Mouse (Mus musculus) neural tube, embryonic 11.5 days (tissue): Measurements from ENCODE around the gene Hnrnph3. TPM values are rescaled to one million over a fixed set of nuclear protein-coding genes. Genes with fewer than 3 reads are reported as not detected.

Source experiments
- ATAC-seq: fragments of 200-750 bp; cut with Nextera tagmentation; 2 replicates; pipeline ENCODE4 v1.8.0; 2017; ENCODE audit warnings: moderate number of reproducible peaks, mild to moderate bottlenecking, moderate TSS enrichment, moderate library complexity; ENCODE audit not compliant: insufficient read depth, low FRiP score, low TSS enrichment
- DNase-seq: peaks from one replicate; pipeline ENCODE4 v3.0.0-alpha.2; 2015; ENCODE audit warnings: low spot score
- H3K27ac ChIP-seq: fragments of 300-500 bp; sonication (generic); 2 replicates; pipeline ENCODE4 v1.5.1; 2014; ENCODE audit warnings: low read depth, mild to moderate bottlenecking, low read length
- H3K27me3 ChIP-seq: fragments of 300-500 bp; sonication (generic); 2 replicates; pipeline ENCODE4 v1.6.1; 2014; ENCODE audit warnings: mild to moderate bottlenecking, low read length, mixed read lengths; ENCODE audit not compliant: control insufficient read depth, insufficient read depth
- H3K36me3 ChIP-seq: fragments of 300-500 bp; sonication (generic); 2 replicates; pipeline ENCODE4 v1.6.1; 2014; ENCODE audit warnings: mild to moderate bottlenecking, low read length, moderate library complexity, mixed read lengths; ENCODE audit not compliant: control insufficient read depth, insufficient read depth
- H3K4me1 ChIP-seq: fragments of 300-500 bp; sonication (generic); 2 replicates; pipeline ENCODE4 v1.6.1; 2014; ENCODE audit warnings: low read length, mixed read lengths; ENCODE audit not compliant: control insufficient read depth, insufficient read depth
- H3K4me2 ChIP-seq: fragments of 300-500 bp; sonication (generic); 2 replicates; pipeline ENCODE4 v1.6.1; 2014; ENCODE audit warnings: low read depth, mild to moderate bottlenecking, moderate library complexity
- H3K4me3 ChIP-seq: fragments of 300-500 bp; sonication (generic); 2 replicates; pipeline ENCODE4 v1.5.1; 2014; ENCODE audit warnings: low read depth, low read length
- H3K9ac ChIP-seq: fragments of 300-500 bp; sonication (generic); 2 replicates; pipeline ENCODE4 v1.6.1; 2014; ENCODE audit warnings: mild to moderate bottlenecking, low read length
- H3K9me3 ChIP-seq: fragments of 300-500 bp; sonication (generic); 2 replicates; pipeline ENCODE4 v1.6.1; 2016; ENCODE audit warnings: low read length; ENCODE audit not compliant: control insufficient read depth
- WGBS: fragments of 180-500 bp; shearing (Covaris S2); extraction: QIAGEN DNeasy Blood & Tissue Kit; methylation state at CpG from one replicate; pipeline ENCODE4 v1.1.7; 2014; 5-methylcytosine and 5-hydroxymethylcytosine counted together
- polyA plus RNA-seq: library from polyadenylated mRNA; unstranded; fragments of >200 nt; fragmentation: Nextera tagmentation; extraction: Ambion mirVana; gene quantifications from 2 replicates; pipeline ENCODE4 v1.2.1, GENCODE M21; 2014

The Hnrnph3 gene
- 147 and 159 TPM in 2 replicates for polyA plus RNA-seq

DNA sequence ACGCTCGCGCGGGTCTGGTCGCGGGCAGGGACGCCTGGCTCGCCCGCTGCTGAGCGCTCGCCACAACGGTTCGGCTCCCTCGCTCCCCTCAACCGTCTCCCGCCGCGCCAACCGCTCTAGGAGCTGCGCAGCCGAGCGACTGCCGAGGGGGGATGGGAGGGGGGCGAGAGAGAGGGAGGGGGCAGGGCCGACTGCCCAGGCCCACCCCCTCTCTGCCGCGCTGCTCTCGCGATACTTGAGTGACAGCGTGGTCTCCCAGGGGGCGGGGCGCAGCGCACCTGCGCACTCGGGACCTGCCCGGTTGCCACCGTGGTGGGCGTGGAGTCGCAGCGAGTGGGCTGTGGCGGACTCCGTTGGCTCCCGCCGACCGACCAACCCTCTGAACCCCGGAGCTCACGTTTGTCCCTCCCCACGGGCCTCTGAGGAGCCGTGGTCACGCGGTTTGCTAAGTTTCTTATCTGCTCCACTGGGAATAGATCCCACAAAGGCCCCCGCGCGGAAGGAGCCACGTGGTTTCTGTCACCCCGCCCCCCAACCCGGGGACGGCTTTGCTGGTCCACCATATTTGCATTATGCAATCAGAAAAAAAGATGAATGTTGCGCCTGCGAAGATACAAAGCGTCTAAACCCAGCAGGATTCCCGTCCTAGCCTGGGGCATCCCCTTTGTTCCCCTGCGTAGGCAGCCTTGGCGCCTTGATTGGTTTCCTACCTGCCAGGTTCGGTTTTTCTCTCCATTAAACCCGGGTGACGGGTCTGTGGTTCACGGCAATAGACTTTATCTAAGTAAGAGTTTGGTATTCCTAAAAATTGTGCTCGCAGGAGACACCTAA is at the start of gene Hnrnph3, which contains the start of gene Pbld2:
Hnrnph3 (minus strand) TSS at position 469 of the 831 bp plus-strand sequence.
Pbld2 (plus strand) TSS at position 567 of the 831 bp plus-strand sequence.
- peak; percentile 90 for ATAC-seq
- H3K27me3 ChIP-seq, result no peaks in the 10 kb centered on the region
- H3K9me3 ChIP-seq, result no peaks in the 10 kb centered on the region
- no peaks in the 10 kb centered on the region for H3K36me3 ChIP-seq
- peaks cover 28% of the 10 kb centered on the region for H3K4me1 ChIP-seq
- WGBS, result under 1% methylated on average over 51 of the region's 69 CpGs
- H3K27ac ChIP-seq, result peak within 1 kb of the TSS; percentile 100
- peak within 1 kb of the TSS; percentile 55 for H3K4me2 ChIP-seq
- peak; percentile 99 for DNase-seq
- peak within 1 kb of the TSS; percentile 96 for H3K9ac ChIP-seq
- peak within 1 kb of the TSS; percentile 78 for H3K4me3 ChIP-seq

DNA sequence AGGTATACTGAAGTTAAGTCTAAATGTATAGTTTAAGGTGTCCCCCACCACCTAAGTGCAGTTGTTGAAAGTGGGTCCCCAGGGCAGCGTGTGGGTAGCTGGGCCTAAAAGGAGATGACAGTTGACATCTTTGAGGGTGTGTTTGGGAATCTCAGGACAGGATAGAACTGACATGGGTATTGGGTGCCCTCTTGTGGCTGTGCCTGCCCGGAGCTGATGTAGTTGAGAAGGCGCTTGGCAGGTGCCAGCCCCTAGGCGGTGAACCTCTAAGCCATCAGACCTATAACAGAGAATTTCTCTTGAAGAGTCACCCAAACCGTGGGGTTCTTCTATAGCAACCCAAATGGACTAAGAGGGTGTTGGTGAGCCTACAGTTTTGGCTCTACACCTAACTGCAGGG is 42.0 kb upstream of the Hnrnph3 start:
- peak; percentile 79 for DNase-seq
- Histone ChIP-seq H3K4me1 (no peaks in the 10 kb centered on the region), H3K36me3 (no peaks in the 10 kb centered on the region), H3K9ac (no peak overlapping the region), H3K9me3 (no peaks in the 10 kb centered on the region), H3K27ac (no peak overlapping the region), H3K4me2 (no peak overlapping the region), H3K27me3 (no peaks in the 10 kb centered on the region), H3K4me3 (no peak overlapping the region)
- WGBS, result 10% methylated on average over 5 of the region's 5 CpGs
- ATAC-seq, result peak; percentile 72; the same call in 1 of the 2 replicates

DNA sequence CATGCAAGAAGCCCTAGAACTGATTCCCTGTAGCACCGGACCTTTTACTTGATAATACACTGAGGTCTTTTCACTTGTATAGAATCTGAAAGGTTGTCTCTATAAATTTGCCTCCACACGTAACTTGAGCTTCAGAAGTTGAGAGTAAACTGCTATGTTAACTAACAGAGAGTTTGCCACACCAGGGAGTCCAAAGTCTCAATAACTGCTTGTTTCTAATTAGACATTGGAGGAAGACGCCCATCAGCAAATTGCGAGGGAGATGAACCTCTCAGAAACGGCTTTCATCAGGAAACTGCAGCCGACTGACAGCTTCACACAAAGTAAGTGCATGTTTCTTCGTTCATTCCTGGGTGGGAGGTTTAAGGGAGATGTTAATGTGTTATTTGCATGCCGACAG is 41.5 kb upstream of the Hnrnph3 start:
- no peaks in the 10 kb centered on the region for H3K9me3 ChIP-seq
- no peak for ATAC-seq
- H3K27me3 ChIP-seq, result no peaks in the 10 kb centered on the region
- no peaks in the 10 kb centered on the region for H3K36me3 ChIP-seq
- no peak overlapping the region for H3K4me3 ChIP-seq
- no peaks in the 10 kb centered on the region for H3K4me1 ChIP-seq
- no peak for DNase-seq
- 64% methylated on average over 8 of the region's 8 CpGs for WGBS
- no peak overlapping the region for H3K27ac ChIP-seq
- H3K9ac ChIP-seq, result no peak overlapping the region
- no peak overlapping the region for H3K4me2 ChIP-seq

DNA sequence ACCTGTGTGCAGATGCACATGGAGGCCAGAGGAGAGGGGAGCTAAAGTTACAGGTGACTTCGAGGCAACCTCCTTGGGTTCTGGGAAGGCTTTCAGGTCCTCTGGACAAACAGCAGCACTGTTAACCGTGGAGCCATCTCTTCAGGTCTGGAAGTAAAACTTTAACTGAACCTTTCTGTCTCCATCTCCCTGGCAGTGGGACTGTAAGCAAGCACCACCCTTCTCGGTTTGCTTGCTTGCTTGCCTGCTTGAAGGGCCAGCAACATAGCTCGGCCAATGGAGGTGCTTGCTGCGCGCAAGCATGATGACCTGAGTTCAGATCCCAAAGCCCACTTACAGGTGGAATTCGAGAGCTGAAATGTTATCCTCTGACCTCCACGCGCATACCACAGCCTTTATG is 40.5 kb upstream of the Hnrnph3 start:
- H3K4me3 ChIP-seq, result no peak overlapping the region
- 87% methylated on average over 9 of the region's 9 CpGs for WGBS

DNA sequence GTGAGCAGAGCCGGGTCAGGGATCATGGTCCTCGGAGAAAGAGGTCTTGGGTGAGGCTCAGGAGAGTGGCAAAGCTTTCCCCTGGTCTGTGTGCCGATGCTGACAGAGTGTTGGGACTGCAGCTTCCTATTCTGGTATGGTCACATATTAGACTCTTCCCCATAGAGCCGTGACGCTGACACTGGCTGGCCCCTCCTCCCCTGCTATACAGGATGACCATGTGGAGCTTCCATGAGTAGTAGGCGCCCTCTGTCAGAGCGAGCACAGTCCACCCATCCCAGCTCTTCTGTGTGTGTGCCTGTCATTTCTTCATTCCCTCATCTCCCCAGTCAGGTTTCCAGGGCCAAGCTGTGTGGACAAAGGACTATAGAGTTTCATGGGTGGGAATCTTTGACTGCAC is 39.3 kb upstream of the Hnrnph3 start:
- H3K9me3 ChIP-seq, result no peaks in the 10 kb centered on the region
- no peaks in the 10 kb centered on the region for H3K27me3 ChIP-seq
- H3K4me3 ChIP-seq, result no peak overlapping the region
- no peak overlapping the region for H3K9ac ChIP-seq
- H3K4me1 ChIP-seq, result no peaks in the 10 kb centered on the region
- no peaks in the 10 kb centered on the region for H3K36me3 ChIP-seq
- 75% methylated on average over 7 of the region's 7 CpGs for WGBS
- no peak overlapping the region for H3K27ac ChIP-seq
- ATAC-seq (no peak), DNase-seq (no peak)
- no peak overlapping the region for H3K4me2 ChIP-seq

More for the DNA sequence above, 40.5 kb upstream of the Hnrnph3 start:
- Histone ChIP-seq H3K9me3 (no peaks in the 10 kb centered on the region), H3K4me2 (no peak overlapping the region), H3K36me3 (no peaks in the 10 kb centered on the region), H3K27me3 (no peaks in the 10 kb centered on the region), H3K4me1 (no peaks in the 10 kb centered on the region), H3K9ac (no peak overlapping the region), H3K27ac (no peak overlapping the region)
- ATAC-seq (no peak), DNase-seq (no peak)

DNA sequence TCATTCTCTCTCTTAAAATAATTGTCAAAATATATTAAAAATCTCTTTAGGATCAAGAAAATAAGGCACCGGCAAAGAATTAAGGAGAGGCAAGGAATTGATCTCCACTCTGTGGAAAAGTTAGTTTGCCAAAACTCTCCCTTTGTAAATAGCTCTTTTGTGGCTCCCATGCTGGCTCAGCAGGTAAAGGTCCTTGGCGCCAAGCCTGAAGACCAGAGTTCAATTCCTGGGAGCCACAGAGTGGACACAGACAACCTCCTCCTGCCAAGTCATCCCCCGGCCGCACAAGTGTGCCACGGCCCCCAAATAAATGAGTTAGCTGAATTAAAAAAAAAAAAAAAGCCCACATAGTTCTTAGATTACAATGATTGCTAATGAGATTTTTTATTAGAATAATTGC is 38.7 kb upstream of the Hnrnph3 start:
- H3K4me2 ChIP-seq, result no peak overlapping the region
- H3K9ac ChIP-seq, result no peak overlapping the region
- no peaks in the 10 kb centered on the region for H3K9me3 ChIP-seq
- no peak overlapping the region for H3K4me3 ChIP-seq
- ATAC-seq, result no peak
- no peaks in the 10 kb centered on the region for H3K4me1 ChIP-seq
- WGBS, result 97% methylated on average over 5 of the region's 5 CpGs
- no peak overlapping the region for H3K27ac ChIP-seq
- H3K36me3 ChIP-seq, result no peaks in the 10 kb centered on the region
- DNase-seq, result no peak
- no peaks in the 10 kb centered on the region for H3K27me3 ChIP-seq

DNA sequence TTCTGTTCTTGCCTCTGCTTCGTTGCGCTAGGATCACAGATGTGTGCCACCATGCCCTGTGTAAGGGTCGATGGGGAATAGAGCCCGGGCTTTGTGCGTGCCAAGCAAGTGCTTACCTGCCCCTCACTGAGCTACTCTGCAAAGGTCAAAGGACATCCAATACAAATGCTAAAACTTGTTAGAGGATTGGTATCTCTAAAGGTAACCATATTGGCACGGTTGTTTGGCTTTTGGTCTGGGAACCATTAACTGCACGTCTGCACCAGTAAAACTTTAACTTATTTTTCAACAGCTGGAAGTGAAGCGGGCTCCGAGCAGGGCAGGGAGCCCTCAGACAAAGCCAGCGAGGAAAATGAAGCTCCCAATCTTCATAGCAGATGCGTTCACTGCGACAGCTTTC is 37.2 kb upstream of the Hnrnph3 start:
- H3K27ac ChIP-seq, result no peak overlapping the region
- no peaks in the 10 kb centered on the region for H3K36me3 ChIP-seq
- H3K27me3 ChIP-seq, result no peaks in the 10 kb centered on the region
- WGBS, result 75% methylated on average over 12 of the region's 12 CpGs
- H3K9ac ChIP-seq, result no peak overlapping the region
- DNase-seq (no peak), ATAC-seq (no peak)
- H3K4me1 ChIP-seq, result no peaks in the 10 kb centered on the region
- no peak overlapping the region for H3K4me3 ChIP-seq
- no peaks in the 10 kb centered on the region for H3K9me3 ChIP-seq
- H3K4me2 ChIP-seq, result no peak overlapping the region

DNA sequence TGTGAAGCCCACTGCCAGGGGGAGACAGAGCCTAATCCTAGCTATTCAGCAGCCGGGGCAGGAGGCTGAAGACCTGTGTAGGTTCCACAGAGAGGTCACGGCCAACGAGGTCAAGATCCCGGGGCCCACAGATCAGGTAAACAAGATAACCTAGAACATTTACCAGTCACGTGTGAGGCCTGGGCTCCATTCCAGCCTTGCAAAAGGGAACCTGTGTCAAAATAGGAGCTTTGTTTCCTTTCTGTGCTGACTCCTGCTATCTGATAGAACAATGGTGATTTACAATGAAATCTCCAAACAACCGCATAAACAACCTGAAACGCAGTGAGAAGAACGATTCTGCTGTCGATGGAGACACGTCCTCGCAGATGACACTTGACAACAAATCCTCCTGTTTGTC is 36.4 kb upstream of the Hnrnph3 start:
- Histone ChIP-seq H3K36me3 (no peaks in the 10 kb centered on the region), H3K4me1 (no peaks in the 10 kb centered on the region), H3K27me3 (no peaks in the 10 kb centered on the region), H3K4me3 (no peak overlapping the region), H3K9ac (no peak overlapping the region), H3K4me2 (no peak overlapping the region), H3K27ac (no peak overlapping the region), H3K9me3 (no peaks in the 10 kb centered on the region)
- DNase-seq, result no peak
- no peak for ATAC-seq
- 82% methylated on average over 11 of the region's 11 CpGs for WGBS

DNA sequence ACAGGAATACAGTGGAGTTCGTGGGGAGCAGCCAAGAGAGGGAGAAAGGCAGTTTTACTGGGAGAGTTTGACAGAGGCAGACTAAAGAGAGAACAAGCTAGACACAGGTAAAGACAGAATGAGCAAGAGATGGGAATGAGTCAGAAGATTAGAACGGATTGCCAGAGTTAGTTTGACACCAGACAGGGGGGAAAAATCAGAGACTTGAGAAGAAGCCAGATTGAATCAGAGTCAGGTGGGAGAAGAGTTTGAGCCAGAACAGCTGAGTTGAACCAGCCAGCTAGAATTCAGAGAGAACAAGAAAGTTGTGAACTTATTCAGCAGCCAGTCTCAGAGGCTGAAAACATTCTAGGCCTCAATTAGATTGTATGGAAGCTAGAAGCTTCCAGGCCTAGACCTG is 35.8 kb upstream of the Hnrnph3 start, which contains the start of gene Pbld1:
Pbld1 (plus strand) TSS at position 301 of the 400 bp plus-strand sequence.
- no peak within 1 kb of the TSS for H3K27ac ChIP-seq
- H3K36me3 ChIP-seq, result no peaks in the 10 kb centered on the region
- no peak within 1 kb of the TSS for H3K9ac ChIP-seq
- H3K9me3 ChIP-seq, result no peaks in the 10 kb centered on the region
- H3K4me3 ChIP-seq, result no peak within 1 kb of the TSS
- DNase-seq (no peak), ATAC-seq (no peak)
- no peaks in the 10 kb centered on the region for H3K27me3 ChIP-seq
- 89% methylated on average over 2 of the region's 2 CpGs for WGBS
- no peak within 1 kb of the TSS for H3K4me2 ChIP-seq
- H3K4me1 ChIP-seq, result no peaks in the 10 kb centered on the region
